Mouse (Mus musculus) forebrain, embryonic 12.5 days (tissue): ENCODE results near the gene Clec1b. TPM values are rescaled to one million over a fixed set of nuclear protein-coding genes. Genes with fewer than 3 reads are reported as not detected.

Experiments used
- ATAC-seq: fragments of 200-750 bp; cut with Nextera tagmentation; 2 replicates; pipeline ENCODE4 v1.8.0; 2017; ENCODE audit warnings: moderate TSS enrichment; ENCODE audit not compliant: low FRiP score
- H3K27ac ChIP-seq: fragments of 300-500 bp; sonication (generic); 2 replicates; pipeline ENCODE4 v1.5.1; 2016; ENCODE audit warnings: mild to moderate bottlenecking
- H3K27me3 ChIP-seq: fragments of 300-500 bp; sonication (generic); 2 replicates; pipeline ENCODE4 v1.6.1; 2016; ENCODE audit warnings: mild to moderate bottlenecking
- H3K36me3 ChIP-seq: fragments of 300-500 bp; sonication (generic); replicated peaks from 2 replicates; pipeline ENCODE4 v1.6.1; 2016; ENCODE audit warnings: mild to moderate bottlenecking
- H3K4me1 ChIP-seq: fragments of 300-500 bp; sonication (generic); 2 replicates; pipeline ENCODE4 v1.6.1; 2016
- H3K4me2 ChIP-seq: fragments of 300-500 bp; sonication (generic); 2 replicates; pipeline ENCODE4 v1.6.1; 2016; ENCODE audit warnings: mild to moderate bottlenecking, moderate library complexity
- H3K4me3 ChIP-seq: fragments of 300-500 bp; sonication (generic); replicated peaks from 2 replicates; pipeline ENCODE4 v1.5.1; 2016; ENCODE audit warnings: mild to moderate bottlenecking
- H3K9ac ChIP-seq: fragments of 300-500 bp; sonication (generic); 2 replicates; pipeline ENCODE4 v1.6.1; 2016; ENCODE audit warnings: mild to moderate bottlenecking
- H3K9me3 ChIP-seq: fragments of 300-500 bp; sonication (generic); 2 replicates; pipeline ENCODE4 v1.6.1; 2016
- WGBS: fragments of 180-500 bp; shearing (Covaris S2); methylation state at CpG from one replicate; pipeline ENCODE4 v1.1.7; 2016; 5-methylcytosine and 5-hydroxymethylcytosine counted together
- polyA plus RNA-seq: library from polyadenylated mRNA; unstranded; fragments of >200 nt; fragmentation: Nextera tagmentation; extraction: Ambion mirVana; gene quantifications from 2 replicates; pipeline ENCODE4 v1.2.1, GENCODE M21; 2016

Clec1b gene
- polyA plus RNA-seq: 5.8 and 7.1 TPM in 2 replicates

DNA sequence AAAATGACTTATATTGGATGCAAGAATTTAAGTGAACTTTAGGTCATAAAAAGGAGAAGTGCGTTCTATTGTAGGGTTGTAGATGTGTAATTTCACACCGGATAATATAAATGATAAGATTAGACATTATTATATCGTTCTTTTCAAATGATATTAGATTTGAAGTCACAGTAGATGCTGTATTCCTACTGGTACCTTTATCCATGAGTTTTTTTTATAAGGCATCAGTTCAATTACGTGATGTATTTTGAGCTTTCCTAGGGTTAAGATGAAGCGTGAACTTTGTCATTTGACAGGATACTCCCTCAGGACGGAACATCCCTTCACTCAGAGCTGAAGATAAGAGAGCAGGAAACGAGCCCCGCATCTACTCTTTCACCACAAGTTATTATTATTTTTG is at the start of gene Clec1b:
TSS of gene Clec1b (plus strand) at position 301 of the 400 bp plus-strand sequence.
- Histone ChIP-seq H3K27ac (no peak within 1 kb of the TSS), H3K9me3 (no peaks in the 10 kb centered on the region), H3K36me3 (no peaks in the 10 kb centered on the region), H3K27me3 (no peaks in the 10 kb centered on the region), H3K4me3 (no peak within 1 kb of the TSS), H3K4me2 (no peak within 1 kb of the TSS), H3K9ac (no peak within 1 kb of the TSS), H3K4me1 (no peaks in the 10 kb centered on the region)
- 93% methylated on average over 8 of the region's 8 CpGs for WGBS
- ATAC-seq: no peak

DNA sequence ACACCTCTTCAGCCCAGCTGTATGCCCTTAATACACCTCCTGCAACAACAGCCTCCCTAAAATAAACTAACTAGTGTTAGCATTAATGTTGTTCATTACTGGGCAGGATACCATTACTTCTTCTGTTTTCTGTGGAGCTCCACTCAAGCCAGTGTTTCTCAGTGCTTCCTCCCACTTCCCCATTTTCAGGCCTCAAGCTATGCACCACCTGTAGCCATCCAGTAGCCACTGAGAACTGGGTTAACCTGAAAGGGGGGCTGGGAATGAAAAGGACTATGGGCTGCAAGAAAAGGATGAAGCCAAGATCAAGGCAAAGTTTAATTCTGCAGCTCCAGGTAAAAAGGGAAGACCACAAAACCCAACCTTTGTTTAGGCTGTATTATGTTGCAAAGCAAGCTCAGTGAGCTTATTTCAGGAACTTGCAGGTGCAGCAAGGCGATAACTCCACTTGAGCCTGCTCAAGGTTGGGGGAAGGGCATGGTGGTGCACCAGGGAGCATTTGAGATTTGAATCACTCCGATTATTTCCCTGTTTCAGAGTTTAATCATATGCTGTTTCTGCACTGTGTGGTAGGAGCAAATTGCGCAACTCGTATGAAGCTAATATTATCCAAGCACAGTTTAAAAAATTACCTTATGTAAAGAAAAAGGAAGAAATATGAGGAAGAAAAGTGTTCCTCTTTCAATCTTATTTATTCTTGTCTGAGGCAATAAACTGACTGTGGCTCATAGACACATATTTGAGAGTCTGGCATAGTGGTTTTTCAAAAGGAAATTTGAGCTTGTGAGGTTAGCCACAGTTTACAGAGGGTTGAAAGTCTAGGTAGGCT is 47.4 kb upstream of the Clec1b start:
- 63% methylated on average over 4 of the region's 4 CpGs for WGBS
- ATAC-seq: no peak
- H3K27me3 ChIP-seq: no peaks in the 10 kb centered on the region
- H3K9me3 ChIP-seq: no peaks in the 10 kb centered on the region
- no peak overlapping the region for H3K9ac ChIP-seq
- no peak overlapping the region for H3K27ac ChIP-seq
- no peaks in the 10 kb centered on the region for H3K36me3 ChIP-seq
- H3K4me3 ChIP-seq: no peak overlapping the region
- no peaks in the 10 kb centered on the region for H3K4me1 ChIP-seq
- H3K4me2 ChIP-seq: no peak overlapping the region

DNA sequence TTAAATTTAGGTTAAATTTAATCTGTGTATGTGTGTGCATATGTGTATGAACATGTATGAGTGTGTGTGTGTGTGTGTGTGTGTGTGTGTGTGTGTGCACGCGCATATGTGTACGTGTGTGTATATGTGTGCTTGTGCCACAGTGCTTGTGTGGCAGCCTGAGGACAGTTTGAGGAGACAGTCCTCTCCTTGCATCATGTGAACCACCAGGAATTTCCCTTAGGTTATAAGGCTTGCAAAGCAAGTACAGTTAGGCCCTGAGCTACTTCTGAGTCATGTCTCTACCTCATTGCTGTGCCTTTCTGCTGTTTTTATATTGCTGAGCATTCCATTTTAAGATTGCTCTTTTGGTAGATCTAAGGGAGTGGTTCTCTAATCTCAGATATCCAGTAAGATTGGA is 46.0 kb upstream of the Clec1b start:
- 90% methylated on average over 3 of the region's 3 CpGs for WGBS
- H3K36me3 ChIP-seq: no peaks in the 10 kb centered on the region
- H3K9me3 ChIP-seq: no peaks in the 10 kb centered on the region
- no peaks in the 10 kb centered on the region for H3K4me1 ChIP-seq
- H3K4me3 ChIP-seq: no peak overlapping the region
- H3K4me2 ChIP-seq: no peak overlapping the region
- no peaks in the 10 kb centered on the region for H3K27me3 ChIP-seq
- H3K27ac ChIP-seq: no peak overlapping the region
- no peak overlapping the region for H3K9ac ChIP-seq
- no peak for ATAC-seq

DNA sequence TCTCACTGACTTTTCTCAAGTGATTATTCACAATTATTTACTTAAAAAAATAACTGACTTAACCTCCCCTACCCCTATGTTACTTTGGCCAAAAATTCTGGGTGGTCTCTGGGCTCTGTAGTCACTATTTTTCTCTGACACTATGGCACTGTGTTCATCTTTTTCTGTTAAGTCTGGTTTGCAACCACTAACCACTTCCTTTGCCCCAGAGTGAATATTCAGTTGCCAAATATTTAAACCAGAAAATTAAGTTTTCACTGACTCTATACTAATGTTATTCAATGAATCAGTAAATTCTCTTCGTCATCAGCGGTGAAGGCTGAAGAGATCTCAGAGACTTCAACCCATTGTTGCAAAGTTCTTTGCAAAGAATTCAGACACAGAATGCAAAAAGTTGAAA is 41.3 kb upstream of the Clec1b start:
- no peak overlapping the region for H3K27ac ChIP-seq
- no peaks in the 10 kb centered on the region for H3K9me3 ChIP-seq
- H3K27me3 ChIP-seq: no peaks in the 10 kb centered on the region
- no peak for ATAC-seq
- H3K4me2 ChIP-seq: no peak overlapping the region
- no peak overlapping the region for H3K4me3 ChIP-seq
- no peak overlapping the region for H3K9ac ChIP-seq
- no peaks in the 10 kb centered on the region for H3K4me1 ChIP-seq
- no peaks in the 10 kb centered on the region for H3K36me3 ChIP-seq
- 98% methylated on average over 2 of the region's 2 CpGs for WGBS

DNA sequence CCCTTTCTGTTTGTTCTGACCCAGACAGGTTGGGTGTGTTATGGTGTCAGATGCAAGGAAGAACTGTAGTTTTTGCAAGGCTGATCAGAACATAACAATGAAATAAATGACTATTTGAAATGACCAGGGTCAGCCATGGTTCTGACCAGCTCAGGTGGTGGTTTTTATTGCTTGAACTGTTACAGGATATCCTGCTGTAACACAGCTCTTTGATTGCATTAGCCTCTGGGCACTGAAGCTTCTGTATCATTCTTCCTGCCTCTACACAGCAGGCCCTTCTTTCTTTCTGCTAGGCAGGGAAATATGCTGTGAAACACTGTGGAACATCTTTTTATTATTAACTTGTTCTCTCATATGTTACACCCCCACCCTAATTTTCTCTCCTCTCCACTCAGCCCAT is 40.7 kb upstream of the Clec1b start:
- ATAC-seq: no peak
- no peaks in the 10 kb centered on the region for H3K4me1 ChIP-seq
- no peak overlapping the region for H3K4me2 ChIP-seq
- H3K4me3 ChIP-seq: no peak overlapping the region
- no peak overlapping the region for H3K27ac ChIP-seq
- no peaks in the 10 kb centered on the region for H3K9me3 ChIP-seq
- no peak overlapping the region for H3K9ac ChIP-seq
- no peaks in the 10 kb centered on the region for H3K36me3 ChIP-seq
- H3K27me3 ChIP-seq: no peaks in the 10 kb centered on the region

DNA sequence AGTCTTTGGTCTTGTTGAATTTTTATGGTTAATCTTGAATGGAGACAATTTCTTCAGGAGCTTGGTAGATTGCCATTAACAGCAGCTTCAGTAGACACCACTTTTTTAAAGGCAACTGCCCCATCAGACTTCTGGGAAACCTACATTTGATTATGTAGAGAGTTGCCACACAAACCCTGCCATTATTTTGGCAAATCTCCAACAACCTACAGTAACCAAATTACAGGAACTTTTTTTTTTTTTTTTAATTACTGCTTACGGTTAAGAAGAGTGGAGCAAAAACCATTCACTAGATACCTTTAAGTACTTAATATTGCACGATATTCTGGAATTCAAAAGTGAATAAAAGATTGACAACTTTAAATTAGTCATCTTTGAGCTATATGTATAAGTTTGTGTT is 37.6 kb upstream of the Clec1b start:
- no peak overlapping the region for H3K4me3 ChIP-seq
- H3K27me3 ChIP-seq: no peaks in the 10 kb centered on the region
- ATAC-seq: no peak
- no peaks in the 10 kb centered on the region for H3K4me1 ChIP-seq
- H3K9ac ChIP-seq: no peak overlapping the region
- 97% methylated on average over 2 of the region's 2 CpGs for WGBS
- H3K4me2 ChIP-seq: no peak overlapping the region
- no peaks in the 10 kb centered on the region for H3K9me3 ChIP-seq
- no peaks in the 10 kb centered on the region for H3K36me3 ChIP-seq
- H3K27ac ChIP-seq: no peak overlapping the region

DNA sequence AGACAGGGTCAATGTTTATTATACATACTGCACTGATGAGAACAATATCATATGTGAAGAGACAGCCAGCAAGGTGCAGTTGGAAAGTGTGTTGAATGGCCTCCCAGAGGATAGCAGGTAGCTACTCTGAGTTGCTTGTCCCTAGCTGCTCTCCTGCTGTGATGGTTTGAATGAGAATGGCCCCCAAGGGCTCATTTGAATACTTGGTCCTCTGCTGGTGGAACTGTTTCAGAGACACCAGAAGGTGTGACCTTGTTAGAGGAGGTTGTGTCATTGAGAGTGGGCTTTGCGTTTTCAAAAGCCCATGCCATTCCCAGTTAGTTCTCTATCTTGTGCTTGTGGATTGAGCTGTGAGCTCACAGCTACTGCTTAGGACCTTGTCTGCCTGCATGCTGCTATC is 33.2 kb upstream of the Clec1b start:
- H3K4me2 ChIP-seq: no peak overlapping the region
- H3K36me3 ChIP-seq: no peaks in the 10 kb centered on the region
- 35% methylated on average over 1 of the region's 1 CpGs for WGBS
- H3K27me3 ChIP-seq: no peaks in the 10 kb centered on the region
- no peak overlapping the region for H3K27ac ChIP-seq
- no peak overlapping the region for H3K9ac ChIP-seq
- H3K4me3 ChIP-seq: no peak overlapping the region
- no peaks in the 10 kb centered on the region for H3K9me3 ChIP-seq
- no peak for ATAC-seq
- no peaks in the 10 kb centered on the region for H3K4me1 ChIP-seq

DNA sequence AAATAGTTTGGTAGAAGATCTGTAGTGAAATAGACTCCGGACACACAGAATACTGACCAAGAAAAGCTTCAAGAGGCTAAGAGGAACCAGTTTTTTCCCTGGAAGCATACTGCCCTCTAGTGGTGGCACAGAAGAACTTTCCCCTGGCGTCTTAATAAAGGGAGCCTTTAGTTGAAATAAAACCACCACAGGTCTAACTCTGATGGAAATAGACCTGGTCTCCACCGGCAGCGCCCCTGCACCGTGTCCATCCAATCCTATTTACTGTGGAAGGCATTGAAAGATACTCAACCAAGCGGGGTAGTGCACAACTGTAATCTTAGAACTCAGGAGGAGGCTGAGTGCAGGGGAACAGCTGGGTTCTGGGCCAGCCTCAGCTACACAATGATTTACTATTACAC is 31.1 kb upstream of the Clec1b start:
- H3K9me3 ChIP-seq: no peaks in the 10 kb centered on the region
- H3K4me2 ChIP-seq: no peak overlapping the region
- no peak overlapping the region for H3K9ac ChIP-seq
- H3K4me3 ChIP-seq: no peak overlapping the region
- H3K27ac ChIP-seq: no peak overlapping the region
- WGBS: 13% methylated on average over 6 of the region's 6 CpGs
- peak; percentile 69 for ATAC-seq
- H3K27me3 ChIP-seq: no peaks in the 10 kb centered on the region
- H3K36me3 ChIP-seq: no peaks in the 10 kb centered on the region
- no peaks in the 10 kb centered on the region for H3K4me1 ChIP-seq

DNA sequence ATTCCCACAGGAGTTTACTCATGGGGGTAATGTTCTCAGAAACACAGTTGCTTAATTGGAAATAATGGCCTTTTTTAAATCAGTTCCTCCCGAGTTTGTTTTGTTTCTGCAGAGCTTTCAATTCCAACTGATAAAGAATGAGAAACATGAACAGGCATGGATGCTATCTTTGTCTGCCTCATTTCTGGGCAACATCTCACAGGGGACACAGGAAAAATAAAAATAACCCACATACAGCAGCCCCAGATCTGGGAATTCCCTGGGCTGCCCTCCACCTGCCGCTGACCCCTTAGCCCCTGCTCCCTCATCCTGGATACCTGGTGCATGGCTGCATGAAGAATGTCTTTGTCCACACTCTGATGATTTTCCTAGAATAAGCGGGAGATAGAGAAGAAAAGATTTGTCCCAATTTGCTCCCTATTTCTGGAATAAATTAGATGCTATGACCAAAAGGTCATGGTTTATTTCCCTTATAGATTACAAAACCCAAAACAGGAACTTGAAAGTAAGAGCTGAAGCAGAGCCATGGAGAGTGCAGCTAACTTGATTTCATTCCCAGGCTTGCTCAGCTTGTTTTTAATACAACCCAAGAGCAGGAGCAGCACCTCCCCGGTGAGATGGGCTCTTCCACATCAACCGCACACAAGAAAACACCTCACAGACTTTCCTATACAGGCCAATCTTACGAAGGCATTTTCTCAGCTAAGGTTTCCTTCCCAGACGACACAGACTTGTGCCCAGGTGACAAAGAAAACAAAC is 27.5 kb upstream of the Clec1b start:
- Histone ChIP-seq H3K4me1 (no peaks in the 10 kb centered on the region), H3K9me3 (no peaks in the 10 kb centered on the region), H3K36me3 (no peaks in the 10 kb centered on the region), H3K4me2 (no peak overlapping the region), H3K9ac (no peak overlapping the region), H3K27ac (no peak overlapping the region), H3K4me3 (no peak overlapping the region), H3K27me3 (no peaks in the 10 kb centered on the region)
- no peak for ATAC-seq
- 75% methylated on average over 7 of the region's 7 CpGs for WGBS

DNA sequence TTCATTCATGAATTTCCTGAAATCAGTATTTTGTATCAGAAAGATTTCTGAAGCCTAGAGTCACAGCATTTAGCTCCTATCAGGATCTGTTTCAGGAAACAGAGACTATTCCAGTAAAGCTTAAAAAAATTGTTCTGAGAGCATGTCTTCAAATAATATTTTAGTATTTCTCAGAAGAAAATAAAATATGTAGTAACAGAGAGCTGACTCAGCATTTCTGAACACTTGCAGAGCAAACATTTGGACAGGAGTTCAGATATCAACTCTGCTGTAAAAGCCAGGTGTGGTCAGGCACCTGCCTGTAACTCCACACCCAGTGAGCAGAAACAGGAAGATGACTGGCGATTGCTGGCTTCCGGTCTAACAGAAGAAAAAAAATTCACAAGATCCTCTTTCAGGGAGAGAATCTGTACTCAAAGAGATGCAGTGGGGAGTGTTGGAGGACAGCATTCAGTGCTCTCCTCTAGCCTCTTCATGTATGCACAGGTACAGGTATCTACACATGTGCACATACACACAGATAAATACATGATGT is 22.1 kb upstream of the Clec1b start:
- H3K4me2 ChIP-seq: no peak overlapping the region
- WGBS: 96% methylated on average over 2 of the region's 2 CpGs
- no peaks in the 10 kb centered on the region for H3K27me3 ChIP-seq
- no peaks in the 10 kb centered on the region for H3K36me3 ChIP-seq
- H3K27ac ChIP-seq: no peak overlapping the region
- H3K9ac ChIP-seq: no peak overlapping the region
- H3K4me3 ChIP-seq: no peak overlapping the region
- no peaks in the 10 kb centered on the region for H3K4me1 ChIP-seq
- ATAC-seq: no peak
- peaks cover 3% of the 10 kb centered on the region; the same call in 1 of the 2 replicates for H3K9me3 ChIP-seq

DNA sequence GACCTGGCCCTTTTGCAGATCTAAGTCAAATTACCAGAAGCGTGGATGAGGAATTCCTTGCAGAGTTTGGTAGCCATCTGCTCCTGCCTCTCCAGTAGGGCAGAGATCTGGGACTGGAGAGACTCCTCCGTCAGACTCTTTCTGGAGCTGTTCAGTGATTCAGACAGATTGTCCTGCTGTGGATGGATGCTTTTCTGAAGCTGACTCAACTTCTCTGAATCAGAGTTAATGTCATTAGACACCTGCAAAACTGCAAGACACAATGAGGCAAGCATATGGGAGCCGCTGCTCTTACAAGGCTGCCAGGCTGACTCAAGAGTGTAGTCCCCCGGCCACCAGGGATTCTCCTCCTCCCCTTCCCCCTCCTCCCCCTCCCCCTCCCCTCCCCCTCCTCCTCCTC is 16.6 kb upstream of the Clec1b start:
- peaks cover 3% of the 10 kb centered on the region; the same call in 1 of the 2 replicates for H3K4me1 ChIP-seq
- H3K4me2 ChIP-seq: no peak overlapping the region
- no peaks in the 10 kb centered on the region for H3K36me3 ChIP-seq
- no peak overlapping the region for H3K4me3 ChIP-seq
- no peak overlapping the region for H3K27ac ChIP-seq
- H3K9ac ChIP-seq: no peak overlapping the region
- ATAC-seq: no peak
- 69% methylated on average over 4 of the region's 4 CpGs for WGBS
- H3K27me3 ChIP-seq: no peaks in the 10 kb centered on the region
- peaks cover 3% of the 10 kb centered on the region; the same call in 1 of the 2 replicates for H3K9me3 ChIP-seq

DNA sequence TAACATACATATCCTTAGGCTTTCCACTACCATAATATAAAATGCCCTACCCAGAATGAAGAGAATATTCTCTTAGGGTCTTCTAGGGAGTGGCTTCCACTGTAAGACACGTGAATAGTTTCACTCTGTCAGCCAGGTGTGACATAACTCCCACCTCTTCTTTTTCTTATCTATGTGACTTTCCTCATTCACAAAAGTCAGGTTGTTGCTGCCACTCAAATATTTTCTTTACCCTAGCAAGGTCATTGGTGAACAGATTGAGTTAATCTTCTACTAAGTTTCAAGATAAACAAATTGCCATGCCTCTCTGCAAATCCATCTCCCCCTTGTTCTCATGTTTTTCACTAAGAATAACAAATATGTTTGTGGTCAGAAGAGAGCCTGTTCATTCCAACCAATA is 15.4 kb upstream of the Clec1b start:
- H3K9ac ChIP-seq: no peak overlapping the region
- no peak for ATAC-seq
- H3K4me2 ChIP-seq: no peak overlapping the region
- H3K4me1 ChIP-seq: peaks cover 3% of the 10 kb centered on the region; the same call in 1 of the 2 replicates
- no peaks in the 10 kb centered on the region for H3K27me3 ChIP-seq
- H3K27ac ChIP-seq: no peak overlapping the region
- no peaks in the 10 kb centered on the region for H3K36me3 ChIP-seq
- H3K9me3 ChIP-seq: no peaks in the 10 kb centered on the region
- WGBS: 91% methylated on average over 1 of the region's 1 CpGs
- no peak overlapping the region for H3K4me3 ChIP-seq
